Mouse (Mus musculus): ENCODE data around the gene Cep70. TPM values are rescaled to one million over a fixed set of nuclear protein-coding genes. Genes with fewer than 3 reads are reported as not detected.

Gene Cep70
- polyA plus RNA-seq (2021), result 9.1 TPM

DNA sequence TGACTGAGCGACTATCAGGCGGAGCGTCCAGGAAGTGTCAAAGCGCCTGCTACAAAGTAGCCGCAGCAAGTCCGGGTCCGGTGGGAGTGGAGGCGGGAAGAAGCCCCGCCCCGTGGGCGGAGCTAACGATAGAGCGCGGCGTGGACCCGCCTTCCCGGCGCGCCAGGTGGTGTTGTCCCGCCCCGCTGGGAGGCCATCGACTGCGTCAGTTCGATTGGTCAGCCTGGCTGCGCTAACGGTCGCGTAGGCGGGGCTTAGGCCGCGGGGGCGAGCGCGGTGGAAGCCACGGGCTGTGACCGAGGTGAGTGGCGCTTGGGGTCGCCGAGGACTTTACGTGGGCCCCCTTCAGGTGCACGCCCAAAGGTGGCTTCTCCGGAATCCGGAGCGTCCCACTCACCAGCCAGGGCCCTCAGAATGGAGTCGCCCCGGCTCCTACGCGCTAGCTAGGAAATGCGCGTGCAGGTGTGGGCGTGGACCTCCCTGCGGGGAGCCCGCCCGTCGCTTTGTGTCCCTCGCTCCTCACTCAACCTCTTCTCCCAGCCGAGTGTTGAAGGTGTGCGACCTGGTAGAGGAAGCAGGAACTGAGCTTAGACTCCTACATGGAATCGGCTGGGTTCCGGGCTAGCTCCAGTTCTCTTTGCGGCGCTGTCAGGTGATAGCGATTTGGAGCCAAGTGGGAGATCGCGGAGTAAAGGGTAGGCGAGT is at the start of gene Cep70:
Gene Cep70, plus strand, starts transcription at position 178 of the 705 bp plus-strand sequence.
- POLR2A ChIA-PET, result interaction anchor here (0.5 to 1.0 kb wide), 4 partner anchors 16 to 180 kb away, joined by 3 to 4 read pairs (median 4); no protein-coding TSS in a partner anchor
- H3K27me3 ChIP-seq, result no peaks in the 10 kb centered on the region
- peak; percentile 99 for ATAC-seq
- no peak for TF ChIP-seq CTCF (IDR thresholded peaks at IDR 0.05)
- CTCF ChIA-PET, result interaction anchor here (1.2 to 6.2 kb wide), 10 partner anchors 102 to 263 kb away, joined by 3 to 70 read pairs (median 6); partner anchors contain the start of genes Esyt3, Nme9 and Pik3cb
- peak; percentile 66 for DNase-seq (ENCODE audit: low read depth, low spot score)
- in situ Hi-C loops (cut with MboI; ENCODE audit: low pct_unique_long_range_greater_than_20kb), result loop anchor here (5.0 kb wide), 1 partner anchor 181 kb away; no protein-coding TSS in a partner anchor

DNA sequence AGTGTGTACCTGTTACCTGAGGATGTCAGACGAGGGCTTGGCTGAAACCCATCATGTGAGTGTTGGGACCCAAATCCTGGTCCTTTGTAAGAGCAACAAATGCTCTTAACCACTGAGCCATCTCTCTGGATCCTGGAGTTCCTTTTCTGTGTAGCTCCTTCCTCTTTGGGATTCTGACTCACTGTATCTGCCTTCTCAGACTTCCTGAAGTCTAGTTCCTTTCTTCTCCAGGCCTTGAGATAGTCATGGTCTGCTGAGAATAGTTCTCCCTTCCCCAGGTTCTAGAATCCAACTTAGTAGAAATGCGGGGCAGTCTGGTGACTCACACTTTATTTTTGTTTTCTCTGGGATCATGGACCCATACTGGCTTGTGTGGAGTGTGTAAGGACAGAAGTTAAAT is 30.5 kb upstream of the Cep70 start:
- TF ChIP-seq CTCF (IDR thresholded peaks at IDR 0.05), result no peak
- POLR2A ChIA-PET, result no interaction called here
- ATAC-seq (no peak), DNase-seq (ENCODE audit: low read depth, low spot score) (no peak)
- H3K27me3 ChIP-seq, result no peaks in the 10 kb centered on the region
- CTCF ChIA-PET, result no interaction called here
- in situ Hi-C loops (cut with MboI; ENCODE audit: low pct_unique_long_range_greater_than_20kb), result no loop called here

DNA sequence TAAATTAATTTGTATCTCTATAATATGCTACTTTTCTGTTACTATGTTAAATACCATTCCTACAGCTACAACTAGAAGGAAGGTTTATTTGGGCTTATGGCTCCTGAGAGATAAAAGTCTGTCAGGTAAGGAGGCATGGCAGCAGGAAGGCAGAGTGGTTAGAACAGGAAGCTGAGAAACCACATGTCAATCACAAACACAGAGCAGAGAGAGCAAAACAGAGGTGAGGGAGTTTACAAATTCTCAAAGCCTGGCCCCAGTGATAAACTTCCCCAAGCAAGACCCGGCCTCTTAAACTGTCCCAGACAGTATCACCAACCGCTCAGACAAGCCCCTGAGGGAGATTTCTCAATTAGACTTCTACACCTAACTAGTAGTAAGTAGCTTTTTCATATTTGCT is 27.0 kb upstream of the Cep70 start:
- ATAC-seq (no peak), DNase-seq (ENCODE audit: low read depth, low spot score) (no peak)
- H3K27me3 ChIP-seq, result no peaks in the 10 kb centered on the region
- no peak for TF ChIP-seq CTCF (IDR thresholded peaks at IDR 0.05)
- ChIA-PET CTCF (no interaction called here), POLR2A (no interaction called here)
- in situ Hi-C loops (cut with MboI; ENCODE audit: low pct_unique_long_range_greater_than_20kb), result no loop called here

DNA sequence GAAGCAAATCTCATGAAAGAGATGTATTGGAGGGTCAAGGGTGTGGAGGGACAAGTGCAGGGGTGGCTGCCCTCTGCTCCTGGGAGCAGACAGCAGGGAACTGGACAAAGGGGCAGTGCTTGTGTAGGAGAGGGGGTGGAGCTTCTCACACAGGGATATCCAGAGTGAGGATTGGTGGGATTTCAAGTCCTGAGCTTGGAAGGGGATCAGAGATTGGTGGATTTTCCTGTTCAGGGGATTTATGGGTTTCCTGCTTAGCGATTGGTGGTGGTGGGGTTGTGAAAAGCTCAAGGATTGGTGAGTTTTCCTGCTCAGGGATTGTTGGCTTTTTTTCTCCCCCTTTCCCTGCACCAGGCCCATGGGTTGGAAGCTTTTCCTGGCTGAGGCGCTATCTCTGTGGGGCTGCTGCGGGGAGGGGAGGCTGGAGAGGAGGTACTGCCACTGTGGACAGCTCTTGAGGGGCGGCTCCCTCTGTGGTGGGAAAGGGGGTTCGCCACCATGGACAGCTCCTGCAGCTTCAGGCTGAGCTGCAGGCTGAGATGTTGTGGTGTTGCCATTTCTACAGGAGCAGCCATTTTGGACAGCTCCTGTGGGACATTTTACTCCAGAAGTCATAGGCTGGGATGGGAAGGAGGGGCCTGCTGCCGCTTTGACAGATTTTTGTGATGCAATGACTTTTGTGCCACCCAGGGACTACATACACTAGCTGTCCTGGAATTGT is 25.0 kb upstream of the Cep70 start:
- ATAC-seq, result peak; percentile 79
- H3K27me3 ChIP-seq, result no peaks in the 10 kb centered on the region
- no peak for TF ChIP-seq CTCF (IDR thresholded peaks at IDR 0.05)
- peak; percentile 33 for DNase-seq (ENCODE audit: low read depth, low spot score)
- ChIA-PET POLR2A (no interaction called here), CTCF (no interaction called here)
- in situ Hi-C loops (cut with MboI; ENCODE audit: low pct_unique_long_range_greater_than_20kb), result no loop called here

DNA sequence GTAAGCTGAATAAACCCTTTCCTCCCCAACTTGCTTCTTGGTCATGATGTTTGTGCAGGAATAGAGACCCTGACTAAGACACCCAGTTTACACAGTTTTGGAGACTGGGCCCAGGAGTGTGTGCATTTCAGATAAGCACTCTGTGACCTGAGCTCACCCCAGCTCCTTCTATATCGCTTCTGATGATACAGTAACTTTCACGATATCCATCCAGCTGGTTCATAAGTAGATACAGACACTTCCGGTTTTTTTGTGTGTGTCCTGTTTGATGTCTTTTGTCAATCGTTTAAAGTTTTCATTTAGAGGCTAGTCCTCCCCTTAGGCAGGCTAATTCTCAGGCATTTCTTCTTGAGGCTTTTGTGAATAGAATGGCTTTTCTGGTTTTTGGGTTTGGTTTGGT is 21.5 kb upstream of the Cep70 start:
- ATAC-seq, result no peak
- POLR2A ChIA-PET, result no interaction called here
- H3K27me3 ChIP-seq, result no peaks in the 10 kb centered on the region
- in situ Hi-C loops (cut with MboI; ENCODE audit: low pct_unique_long_range_greater_than_20kb), result no loop called here
- TF ChIP-seq CTCF (IDR thresholded peaks at IDR 0.05), result no peak
- CTCF ChIA-PET, result no interaction called here
- DNase-seq (ENCODE audit: low read depth, low spot score), result no peak

DNA sequence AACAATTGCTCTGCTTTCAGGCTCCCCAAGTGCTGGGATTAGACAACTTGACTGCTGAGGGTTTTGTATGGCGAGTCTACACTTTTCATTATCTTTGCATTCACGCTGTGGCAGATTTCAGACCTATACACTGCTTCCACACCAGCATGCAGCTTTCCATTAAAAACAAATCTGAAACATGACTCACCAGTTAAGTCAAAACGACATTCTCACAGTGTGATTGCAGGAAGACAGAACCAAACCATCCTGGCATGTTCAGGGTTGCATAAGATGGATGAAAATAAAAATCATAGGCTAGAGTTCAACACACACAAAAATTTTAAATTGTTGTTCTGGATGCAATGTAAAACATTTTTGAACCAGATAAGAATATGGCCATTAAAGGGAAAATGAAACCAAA is 18.6 kb upstream of the Cep70 start:
- ChIA-PET CTCF (no interaction called here), POLR2A (interaction anchor here (1.0 kb wide), 1 partner anchor 84 kb away, joined by 4 read pairs; the partner anchor contains the start of gene Pik3cb)
- ATAC-seq (no peak), DNase-seq (ENCODE audit: low read depth, low spot score) (no peak)
- no peaks in the 10 kb centered on the region for H3K27me3 ChIP-seq
- no peak for TF ChIP-seq CTCF (IDR thresholded peaks at IDR 0.05)
- in situ Hi-C loops (cut with MboI; ENCODE audit: low pct_unique_long_range_greater_than_20kb), result no loop called here

DNA sequence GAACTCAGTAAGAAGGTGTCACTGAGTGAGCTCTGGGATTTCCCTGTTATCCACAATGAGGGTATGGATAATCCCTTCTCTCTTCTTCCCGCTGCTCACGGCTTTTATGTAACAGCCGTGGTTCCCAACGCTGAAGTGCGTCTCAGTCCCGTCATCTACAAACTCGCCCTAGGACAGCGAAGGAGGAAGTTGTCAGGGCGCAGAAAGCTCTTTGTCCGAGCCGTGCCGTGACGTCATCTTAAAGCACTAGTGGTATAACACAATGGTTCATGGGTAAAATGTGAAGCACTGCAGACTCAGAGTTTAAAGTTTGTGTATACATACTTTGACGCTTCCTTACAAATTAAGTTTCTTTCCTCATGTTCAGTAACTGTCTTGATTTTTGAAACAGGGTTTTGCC is 13.7 kb upstream of the Cep70 start:
- POLR2A ChIA-PET, result no interaction called here
- CTCF ChIA-PET, result no interaction called here
- in situ Hi-C loops (cut with MboI; ENCODE audit: low pct_unique_long_range_greater_than_20kb), result no loop called here
- DNase-seq (ENCODE audit: low read depth, low spot score) (no peak), ATAC-seq (no peak)
- TF ChIP-seq CTCF (IDR thresholded peaks at IDR 0.05), result no peak
- H3K27me3 ChIP-seq, result no peaks in the 10 kb centered on the region

DNA sequence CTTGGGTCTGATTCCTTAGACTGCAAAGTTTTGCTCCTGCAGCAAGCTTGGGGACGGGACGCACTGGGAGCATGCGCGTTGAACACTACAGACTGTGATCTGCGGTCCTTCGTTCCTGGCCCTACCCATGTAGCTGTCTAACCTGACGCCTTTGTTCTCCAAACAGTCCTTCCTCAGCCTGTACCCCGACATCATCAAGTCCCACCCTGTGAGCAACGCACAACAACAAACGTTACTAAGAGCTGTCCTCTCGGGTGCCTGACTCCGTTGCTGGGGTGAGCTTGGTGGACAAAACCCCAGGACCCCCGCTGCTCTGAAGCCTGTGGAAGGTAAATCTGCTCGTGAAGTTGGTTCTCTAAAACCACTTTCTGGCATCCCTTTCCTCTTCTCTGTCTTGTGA is 6.0 kb upstream of the Cep70 start, which contains the start of gene Faiml:
Gene Faiml, minus strand, starts transcription at position 101 of the 400 bp plus-strand sequence.
- ChIA-PET POLR2A (no interaction called here), CTCF (no interaction called here)
- no peak for ATAC-seq
- DNase-seq (ENCODE audit: low read depth, low spot score), result no peak
- no peak for TF ChIP-seq CTCF (IDR thresholded peaks at IDR 0.05)
- no peaks in the 10 kb centered on the region for H3K27me3 ChIP-seq
- in situ Hi-C loops (cut with MboI; ENCODE audit: low pct_unique_long_range_greater_than_20kb), result no loop called here

DNA sequence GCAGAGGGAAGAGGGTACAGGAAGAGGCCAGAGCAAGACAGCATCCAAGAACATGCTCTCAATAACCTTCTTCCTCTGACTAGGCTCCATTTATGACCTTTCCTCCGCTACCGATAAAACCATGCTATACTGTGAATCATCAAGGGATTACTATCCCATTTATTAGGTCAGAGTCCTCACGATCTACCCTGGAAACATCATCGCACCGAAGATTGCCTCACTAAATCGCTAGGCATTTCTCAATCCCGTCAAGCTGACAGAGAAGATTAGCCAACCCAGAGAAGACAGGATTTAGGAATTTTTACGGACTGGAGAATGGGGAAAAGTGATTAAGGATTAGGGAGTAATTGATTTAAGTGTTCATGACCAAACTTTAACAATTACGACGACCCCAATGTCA is 4.9 kb upstream of the Cep70 start:
- TF ChIP-seq CTCF (IDR thresholded peaks at IDR 0.05), result no peak
- CTCF ChIA-PET, result interaction anchor here (1.2 to 6.2 kb wide), 2 partner anchors 17 to 175 kb away, joined by 3 to 70 read pairs; no protein-coding TSS in a partner anchor
- POLR2A ChIA-PET, result interaction anchor here (1.2 kb wide), 1 partner anchor 131 kb away, joined by 6 read pairs; no protein-coding TSS in a partner anchor
- H3K27me3 ChIP-seq, result no peaks in the 10 kb centered on the region
- no peak for DNase-seq (ENCODE audit: low read depth, low spot score)
- no peak for ATAC-seq
- in situ Hi-C loops (cut with MboI; ENCODE audit: low pct_unique_long_range_greater_than_20kb), result no loop called here

DNA sequence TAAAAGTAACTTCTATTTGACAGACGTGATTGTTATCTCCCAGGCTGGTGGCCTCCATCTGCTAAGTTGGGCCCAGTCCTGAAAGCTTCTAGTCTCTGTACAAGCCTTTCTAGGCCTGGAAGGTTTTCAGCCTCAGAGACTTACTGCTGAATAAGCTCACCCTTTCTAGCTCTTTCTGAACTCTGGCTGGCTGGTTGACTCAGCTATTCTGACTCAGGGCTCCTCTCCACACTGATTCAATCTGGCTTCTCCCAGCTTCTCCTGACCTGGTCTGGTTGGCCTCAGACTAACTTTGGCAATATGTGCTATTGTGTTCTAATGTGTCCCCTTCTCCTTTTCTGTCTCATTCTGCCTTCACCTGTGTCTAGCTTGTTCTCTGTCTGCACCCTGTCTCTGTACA is 3.9 kb upstream of the Cep70 start:
- no peak for ATAC-seq
- ChIA-PET POLR2A (interaction anchor here (1.2 kb wide), 1 partner anchor 132 kb away, joined by 6 read pairs; no protein-coding TSS in a partner anchor), CTCF (interaction anchor here (0.7 to 6.2 kb wide), 5 partner anchors 18 to 186 kb away, joined by 3 to 70 read pairs (median 3); no protein-coding TSS in a partner anchor)
- DNase-seq (ENCODE audit: low read depth, low spot score), result no peak
- in situ Hi-C loops (cut with MboI; ENCODE audit: low pct_unique_long_range_greater_than_20kb), result no loop called here
- TF ChIP-seq CTCF (IDR thresholded peaks at IDR 0.05), result no peak
- H3K27me3 ChIP-seq, result no peaks in the 10 kb centered on the region

DNA sequence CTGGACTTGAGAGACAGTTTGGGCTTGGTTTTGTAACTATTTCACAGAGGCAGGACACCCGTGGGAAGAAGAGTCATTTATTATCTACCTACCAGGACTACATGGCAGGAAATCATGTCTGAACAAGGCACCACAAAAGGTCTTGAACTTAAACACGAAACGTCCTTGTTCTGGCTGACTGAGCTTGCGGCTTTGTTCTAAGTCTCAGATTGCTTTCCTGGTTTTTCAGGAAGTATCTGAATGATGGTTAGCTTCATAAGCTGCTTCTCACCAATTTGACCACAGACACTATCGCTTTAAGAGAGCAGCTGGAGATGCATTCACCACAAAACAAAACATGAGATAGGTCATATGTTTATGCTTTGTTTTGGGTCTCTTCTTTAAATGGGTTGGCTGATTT is 2.6 kb upstream of the Cep70 start:
- ChIA-PET CTCF (interaction anchor here (0.6 to 6.2 kb wide), 4 partner anchors 138 to 261 kb away, joined by 3 to 70 read pairs (median 4); no protein-coding TSS in a partner anchor), POLR2A (no interaction called here)
- DNase-seq (ENCODE audit: low read depth, low spot score) (no peak), ATAC-seq (no peak)
- no peak for TF ChIP-seq CTCF (IDR thresholded peaks at IDR 0.05)
- in situ Hi-C loops (cut with MboI; ENCODE audit: low pct_unique_long_range_greater_than_20kb), result loop anchor here (5.0 kb wide), 1 partner anchor 178 kb away; no protein-coding TSS in a partner anchor
- no peaks in the 10 kb centered on the region for H3K27me3 ChIP-seq
